Comparison of ENCODE assay signal across 8 mouse cellular contexts in the genomic region with DNA sequence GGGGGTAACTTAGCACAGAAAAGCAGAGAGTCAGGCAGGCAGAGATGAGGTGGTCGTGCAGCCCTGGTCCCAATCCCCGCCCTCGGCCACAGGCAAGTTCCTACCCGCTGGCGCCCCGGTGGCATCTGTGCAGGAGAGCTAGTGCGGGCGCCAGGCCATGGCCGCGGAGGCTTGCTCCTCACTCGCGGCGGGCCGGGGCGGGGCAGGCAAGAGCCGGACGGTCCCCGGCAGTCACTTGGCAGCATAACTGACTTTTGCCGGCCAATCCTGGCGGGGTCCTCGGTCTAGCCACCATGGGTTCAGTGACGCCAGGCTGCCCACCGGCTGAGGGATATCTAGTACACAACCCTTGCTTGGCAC. TPM values are rescaled to one million over a fixed set of nuclear protein-coding genes. Genes with fewer than 3 reads are reported as not detected.
A peak's percentile ranks its signal among the peaks of the same experiment; 100 is the strongest.
DNase-seq lines count a peak whose midpoint lies in the region; ATAC-seq and TF ChIP-seq lines count a peak whose summit lies in the region.

No protein-coding gene starts in this region.

- H3K9me3 ChIP-seq in forebrain, postnatal 0 days (ENCODE audit: low read length) = no peaks in the 10 kb centered on the region
- no peaks in the 10 kb centered on the region for H3K9me3 ChIP-seq in hindbrain, embryonic 16.5 days (ENCODE audit: control insufficient read depth, low read length)
- H3K9me3 ChIP-seq in liver, embryonic 12.5 days (replicated peaks) = no peaks in the 10 kb centered on the region
- H3K9me3 ChIP-seq in midbrain, postnatal 0 days (ENCODE audit: low read length) = no peaks in the 10 kb centered on the region

- peak; percentile 75 for DNase-seq in urinary bladder, postnatal 14 days (ENCODE audit: low spot score)
- no peak for DNase-seq in urinary bladder, postnatal 10 days (ENCODE audit: low spot score)
- peak; percentile 88 for DNase-seq in cerebellum, adult 11-12 months
- no peak for DNase-seq in forebrain, postnatal 0 days
- peak; percentile 55 for DNase-seq in midbrain, postnatal 0 days (ENCODE audit: low spot score)
- DNase-seq in urinary bladder, postnatal 4 days (ENCODE audit: low spot score in 2 of 2) = peak; percentile 67 to 76

- peaks cover 15% of the 10 kb centered on the region for H3K4me1 ChIP-seq in forebrain, postnatal 0 days (ENCODE audit: insufficient read depth)
- peaks cover 30% of the 10 kb centered on the region for H3K4me1 ChIP-seq in hindbrain, embryonic 16.5 days (ENCODE audit: control insufficient read depth, insufficient read depth, low read depth, low read length)
- H3K4me1 ChIP-seq in liver, embryonic 12.5 days = peaks cover 28% of the 10 kb centered on the region
- peaks cover 20% of the 10 kb centered on the region for H3K4me1 ChIP-seq in midbrain, postnatal 0 days (ENCODE audit: insufficient read depth, low read length)

- TF ChIP-seq CTCF in forebrain, postnatal 0 days (IDR thresholded peaks at IDR 0.05; ENCODE audit: low read depth) = no peak
- no peak for TF ChIP-seq CTCF in midbrain, postnatal 0 days (IDR thresholded peaks at IDR 0.05)

- H3K9ac ChIP-seq in forebrain, postnatal 0 days = peak overlapping the region; percentile 64
- H3K9ac ChIP-seq in hindbrain, embryonic 16.5 days (ENCODE audit: low read depth, low read length) = peak overlapping the region; percentile 72
- peak overlapping the region; percentile 71 for H3K9ac ChIP-seq in liver, embryonic 12.5 days
- peak overlapping the region; percentile 60 for H3K9ac ChIP-seq in midbrain, postnatal 0 days (replicated peaks; ENCODE audit: low read length, poor library complexity, severe bottlenecking)

- ATAC-seq in forebrain, postnatal 0 days = peak; percentile 26
- ATAC-seq in hindbrain, embryonic 16.5 days = peak; percentile 79
- peak; percentile 60 for ATAC-seq in liver, embryonic 12.5 days
- ATAC-seq in midbrain, postnatal 0 days (ENCODE audit: low FRiP score) = peak; percentile 56; the same call in 1 of the 2 replicates

- H3K27me3 ChIP-seq in forebrain, postnatal 0 days (ENCODE audit: insufficient read depth, low read length) = no peaks in the 10 kb centered on the region
- no peaks in the 10 kb centered on the region for H3K27me3 ChIP-seq in hindbrain, embryonic 16.5 days (replicated peaks; ENCODE audit: control insufficient read depth, insufficient read depth, low read length)
- peaks cover 35% of the 10 kb centered on the region for H3K27me3 ChIP-seq in liver, embryonic 12.5 days (replicated peaks)
- H3K27me3 ChIP-seq in midbrain, postnatal 0 days (ENCODE audit: insufficient read depth, low read length) = no peaks in the 10 kb centered on the region

- H3K4me3 ChIP-seq in forebrain, postnatal 0 days (ENCODE audit: low read depth, low read length) = peak overlapping the region; percentile 45
- H3K4me3 ChIP-seq in hindbrain, embryonic 16.5 days (ENCODE audit: low read length) = peak overlapping the region; percentile 53
- H3K4me3 ChIP-seq in liver, embryonic 12.5 days = peak overlapping the region; percentile 67
- H3K4me3 ChIP-seq in midbrain, postnatal 0 days (ENCODE audit: low read depth, low read length) = peak overlapping the region; percentile 49

- WGBS in forebrain, postnatal 0 days = 2% methylated on average over 23 of the region's 23 CpGs
- 1% methylated on average over 23 of the region's 23 CpGs for WGBS in hindbrain, embryonic 16.5 days
- 1% methylated on average over 22 of the region's 23 CpGs for WGBS in liver, embryonic 12.5 days (ENCODE audit: insufficient replicate concordance)
- 6% methylated on average over 23 of the region's 23 CpGs for WGBS in midbrain, postnatal 0 days

- H3K4me2 ChIP-seq in forebrain, postnatal 0 days (ENCODE audit: low read depth) = peak overlapping the region; percentile 97
- H3K4me2 ChIP-seq in hindbrain, embryonic 16.5 days (ENCODE audit: low read length) = peak overlapping the region; percentile 92
- peak overlapping the region; percentile 98 for H3K4me2 ChIP-seq in liver, embryonic 12.5 days
- H3K4me2 ChIP-seq in midbrain, postnatal 0 days (ENCODE audit: low read depth, low read length, poor library complexity, severe bottlenecking) = peak overlapping the region; percentile 97

- peak overlapping the region; percentile 75 for H3K27ac ChIP-seq in forebrain, postnatal 0 days (ENCODE audit: low read depth, low read length)
- peak overlapping the region; percentile 81 for H3K27ac ChIP-seq in hindbrain, embryonic 16.5 days (ENCODE audit: low read depth, low read length)
- no peak overlapping the region for H3K27ac ChIP-seq in liver, embryonic 12.5 days
- H3K27ac ChIP-seq in midbrain, postnatal 0 days (ENCODE audit: low read depth, low read length) = peak overlapping the region; percentile 69

- peaks cover 17% of the 10 kb centered on the region for H3K36me3 ChIP-seq in forebrain, postnatal 0 days (ENCODE audit: insufficient read depth)
- no peaks in the 10 kb centered on the region; the same call in 1 of the 2 replicates for H3K36me3 ChIP-seq in hindbrain, embryonic 16.5 days (ENCODE audit: control insufficient read depth, insufficient read depth, low read length)
- H3K36me3 ChIP-seq in liver, embryonic 12.5 days = peaks cover 63% of the 10 kb centered on the region
- peaks cover 30% of the 10 kb centered on the region for H3K36me3 ChIP-seq in midbrain, postnatal 0 days (ENCODE audit: insufficient read depth, low read length)

RNA-seq across cellular contexts. Expression of a gene that starts 24.1 kb away (rescaled TPM):
- total RNA-seq in forebrain, postnatal 0 days (2014; rRNA removed) = 2.2 and 2.6 TPM in 2 replicates
- polyA plus RNA-seq in forebrain, postnatal 0 days (2015; fragmentation: Nextera tagmentation; extraction: Ambion mirVana) = 2.2 TPM in 2 replicates
- polyA plus RNA-seq in hindbrain, embryonic 16.5 days (2015; fragmentation: Nextera tagmentation; extraction: Ambion mirVana) = 10.5 and 11.9 TPM in 2 replicates
- 0.69 and 1.1 TPM in 2 replicates for polyA plus RNA-seq in liver, embryonic 12.5 days (2016; fragmentation: Nextera tagmentation; extraction: Ambion mirVana)
- 7.8 and 10.7 TPM in 2 replicates for total RNA-seq in midbrain, postnatal 0 days (2014; rRNA removed)
- polyA plus RNA-seq in midbrain, postnatal 0 days (2015; fragmentation: Nextera tagmentation; extraction: Ambion mirVana) = 4.8 and 6.4 TPM in 2 replicates

Comparison
In these comparisons a context has a peak if more than half of its experiments do, and no peak if none do; other contexts are left out.
1. DNase-seq: peak in urinary bladder, postnatal 14 days (single experiment), cerebellum, adult 11-12 months (single experiment), midbrain, postnatal 0 days (single experiment) and urinary bladder, postnatal 4 days (2 of 2); none in urinary bladder, postnatal 10 days (single experiment) and forebrain, postnatal 0 days (single experiment).
2. ATAC-seq: peak in every context shown above with its lines; median percentile 79 in hindbrain, embryonic 16.5 days; 60 in liver, embryonic 12.5 days; 56 in midbrain, postnatal 0 days; 26 in forebrain, postnatal 0 days.
3. Peak in every context shown above with its lines, with median percentiles within 50 percentile points of each other: H3K4me2 ChIP-seq, H3K4me3 ChIP-seq and H3K9ac ChIP-seq.